Mouse (Mus musculus): ENCODE data around the gene Inpp5e. TPM values are rescaled to one million over a fixed set of nuclear protein-coding genes. Genes with fewer than 3 reads are reported as not detected.
"Not testable (repeated sequence)": the region's sequence is repeated elsewhere in the genome, so short reads cannot be mapped to it uniquely, and the experiment has no call there.

The Inpp5e gene
- polyA plus RNA-seq, 1 experiment: 47.4 TPM

DNA sequence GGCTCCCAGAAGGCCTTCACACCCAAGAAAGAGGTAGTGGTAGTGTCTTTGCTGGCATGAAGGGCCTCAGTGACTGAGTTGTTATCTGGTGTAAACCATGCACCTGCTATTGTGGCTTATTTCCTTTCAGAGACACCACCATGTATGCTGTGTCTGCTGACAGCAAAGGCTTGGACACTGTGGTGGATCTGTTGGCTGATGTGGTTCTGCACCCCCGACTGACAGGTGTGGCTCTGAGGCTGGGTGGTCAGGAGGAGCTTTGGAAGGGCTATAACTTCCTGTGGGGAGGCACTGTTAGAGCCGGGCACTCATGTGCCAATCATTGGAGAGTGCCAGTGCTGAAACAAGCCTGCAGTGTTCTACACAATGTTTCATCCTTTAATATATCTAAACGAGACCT lies 18.0 kb downstream of the Inpp5e start:
- H3K4me3 ChIP-seq (ENCODE audit: control insufficient read depth, insufficient read depth, low read length): no peak overlapping the region
- 49% methylated on average over 3 of the region's 3 CpGs for WGBS
- H3K36me3 ChIP-seq (ENCODE audit: control insufficient read depth, insufficient read depth, low read length): peaks cover 57% of the 10 kb centered on the region

DNA sequence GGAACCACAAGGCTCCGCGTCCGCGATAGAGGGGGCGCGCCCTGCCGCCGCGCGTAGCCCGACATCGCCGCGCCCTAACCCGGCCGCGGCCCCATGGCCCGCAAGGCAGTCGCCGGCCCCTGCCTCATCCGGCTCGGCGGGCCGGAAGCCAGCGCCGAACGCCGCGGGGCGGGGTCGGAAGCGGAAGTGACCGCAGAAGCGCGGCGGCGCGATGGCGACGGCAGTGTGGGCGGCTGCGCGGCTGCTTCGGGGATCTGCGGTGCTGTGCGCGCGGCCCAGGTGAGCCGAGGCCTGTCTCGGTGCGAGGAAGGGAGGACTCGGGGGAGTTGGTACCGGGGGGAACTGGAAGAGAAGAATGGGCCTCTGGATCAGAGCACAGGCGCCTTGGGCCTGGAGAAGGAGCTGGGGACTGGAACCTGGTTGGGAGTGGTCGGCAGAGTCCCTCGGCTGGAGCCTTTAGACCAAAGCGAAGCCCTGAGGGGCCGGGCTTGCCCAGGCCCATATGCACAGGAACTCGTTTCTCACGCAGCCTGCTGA lies 19.8 kb downstream of the Inpp5e start, which contains the start of the genes Entr1 and Pmpca:
Gene Entr1 (minus strand): TSS at position 163 of the 537 bp plus-strand sequence.
Gene Pmpca (plus strand): TSS at position 186 of the 537 bp plus-strand sequence.
- Histone ChIP-seq H3K27me3 (ENCODE audit: control insufficient read depth, insufficient read depth, low read length) (no peaks in the 10 kb centered on the region), H3K36me3 (ENCODE audit: control insufficient read depth, insufficient read depth, low read length) (peaks cover 56% of the 10 kb centered on the region), H3K27ac (ENCODE audit: control insufficient read depth, insufficient read depth, low read length) (no peak within 1 kb of the TSS), H3K4me1 (replicated peaks; ENCODE audit: control insufficient read depth, insufficient read depth, low read length) (peaks cover 16% of the 10 kb centered on the region), H3K4me3 (ENCODE audit: control insufficient read depth, insufficient read depth, low read length) (peak within 1 kb of the TSS; percentile 86)
- TF ChIP-seq CTCF (IDR thresholded peaks at IDR 0.05; ENCODE audit: borderline replicate concordance, control insufficient read depth, extremely low read depth, insufficient read depth, low read length, poor library complexity): no peak
- peak; percentile 96 for TF ChIP-seq POLR2A (IDR thresholded peaks at IDR 0.05; ENCODE audit: control insufficient read depth, extremely low read depth, insufficient read depth, low read length, poor library complexity)
- DNase-seq: peak; percentile 85
- under 1% methylated on average over 60 of the region's 60 CpGs for WGBS

More for the DNA sequence above, 18.0 kb downstream of the Inpp5e start:
- Histone ChIP-seq H3K4me1 (replicated peaks; ENCODE audit: control insufficient read depth, insufficient read depth, low read length) (peaks cover 16% of the 10 kb centered on the region), H3K27me3 (ENCODE audit: control insufficient read depth, insufficient read depth, low read length) (no peaks in the 10 kb centered on the region), H3K27ac (ENCODE audit: control insufficient read depth, insufficient read depth, low read length) (no peak overlapping the region)
- no peak for DNase-seq
- TF ChIP-seq POLR2A (IDR thresholded peaks at IDR 0.05; ENCODE audit: control insufficient read depth, extremely low read depth, insufficient read depth, low read length, poor library complexity) (no peak), CTCF (IDR thresholded peaks at IDR 0.05; ENCODE audit: borderline replicate concordance, control insufficient read depth, extremely low read depth, insufficient read depth, low read length, poor library complexity) (no peak)

DNA sequence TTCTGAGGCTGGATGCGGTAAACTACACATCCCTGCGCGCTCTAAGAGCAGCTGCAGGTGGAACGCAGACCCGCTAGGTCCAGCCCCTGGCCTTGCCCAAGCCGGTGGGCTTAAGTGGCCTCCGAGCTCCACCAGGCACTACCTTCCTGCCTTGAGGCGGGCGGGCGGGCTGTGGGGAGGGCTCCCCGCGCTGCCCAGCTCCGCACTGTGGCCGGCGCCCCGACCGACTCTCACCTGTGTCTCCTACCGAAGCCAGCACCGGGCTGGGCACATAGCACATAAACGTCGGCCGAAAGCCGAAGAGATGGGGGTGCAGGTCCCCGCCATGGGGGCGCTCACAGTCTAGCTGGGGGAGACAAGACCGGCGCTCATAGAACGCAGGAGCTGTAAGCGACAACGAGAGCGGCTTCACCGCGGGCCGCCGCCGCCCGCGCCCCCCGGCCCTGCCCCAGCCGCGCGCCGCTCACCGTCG lies 20.3 kb downstream of the Inpp5e start:
- TF ChIP-seq POLR2A (IDR thresholded peaks at IDR 0.05; ENCODE audit: control insufficient read depth, extremely low read depth, insufficient read depth, low read length, poor library complexity) (no peak), CTCF (IDR thresholded peaks at IDR 0.05; ENCODE audit: borderline replicate concordance, control insufficient read depth, extremely low read depth, insufficient read depth, low read length, poor library complexity) (no peak)
- DNase-seq: no peak
- Histone ChIP-seq H3K27ac (ENCODE audit: control insufficient read depth, insufficient read depth, low read length) (no peak overlapping the region), H3K4me3 (ENCODE audit: control insufficient read depth, insufficient read depth, low read length) (peak overlapping the region; percentile 86), H3K36me3 (ENCODE audit: control insufficient read depth, insufficient read depth, low read length) (peaks cover 56% of the 10 kb centered on the region), H3K4me1 (replicated peaks; ENCODE audit: control insufficient read depth, insufficient read depth, low read length) (peaks cover 16% of the 10 kb centered on the region), H3K27me3 (ENCODE audit: control insufficient read depth, insufficient read depth, low read length) (no peaks in the 10 kb centered on the region)
- WGBS: under 1% methylated on average over 45 of the region's 45 CpGs

DNA sequence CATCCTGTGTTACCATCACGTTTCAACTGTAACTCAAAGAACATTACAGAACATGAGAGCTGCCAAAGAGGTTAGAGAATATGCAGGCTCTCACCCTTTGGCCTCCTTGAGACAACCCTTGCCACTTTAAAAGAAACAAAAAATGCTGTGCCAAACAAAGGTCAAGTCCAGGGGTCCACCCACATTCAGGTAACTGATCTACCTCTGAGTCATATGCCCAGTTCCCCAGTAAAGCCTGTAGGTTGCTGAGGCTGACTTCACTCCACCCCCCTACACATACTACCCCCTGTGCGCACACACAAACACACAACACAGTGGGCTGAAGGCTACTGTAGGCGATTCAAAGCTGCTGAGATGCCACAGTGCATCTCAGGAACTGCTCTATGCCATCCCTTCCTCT lies 21.3 kb downstream of the Inpp5e start:
- DNase-seq: no peak
- H3K27ac ChIP-seq (ENCODE audit: control insufficient read depth, insufficient read depth, low read length): no peak overlapping the region
- H3K4me1 ChIP-seq (replicated peaks; ENCODE audit: control insufficient read depth, insufficient read depth, low read length): peaks cover 16% of the 10 kb centered on the region
- H3K36me3 ChIP-seq (ENCODE audit: control insufficient read depth, insufficient read depth, low read length): peaks cover 50% of the 10 kb centered on the region
- TF ChIP-seq POLR2A (IDR thresholded peaks at IDR 0.05; ENCODE audit: control insufficient read depth, extremely low read depth, insufficient read depth, low read length, poor library complexity) (no peak), CTCF (IDR thresholded peaks at IDR 0.05; ENCODE audit: borderline replicate concordance, control insufficient read depth, extremely low read depth, insufficient read depth, low read length, poor library complexity) (no peak)
- no peak overlapping the region for H3K4me3 ChIP-seq (ENCODE audit: control insufficient read depth, insufficient read depth, low read length)
- WGBS: 60% methylated on average over 3 of the region's 3 CpGs
- no peaks in the 10 kb centered on the region for H3K27me3 ChIP-seq (ENCODE audit: control insufficient read depth, insufficient read depth, low read length)

DNA sequence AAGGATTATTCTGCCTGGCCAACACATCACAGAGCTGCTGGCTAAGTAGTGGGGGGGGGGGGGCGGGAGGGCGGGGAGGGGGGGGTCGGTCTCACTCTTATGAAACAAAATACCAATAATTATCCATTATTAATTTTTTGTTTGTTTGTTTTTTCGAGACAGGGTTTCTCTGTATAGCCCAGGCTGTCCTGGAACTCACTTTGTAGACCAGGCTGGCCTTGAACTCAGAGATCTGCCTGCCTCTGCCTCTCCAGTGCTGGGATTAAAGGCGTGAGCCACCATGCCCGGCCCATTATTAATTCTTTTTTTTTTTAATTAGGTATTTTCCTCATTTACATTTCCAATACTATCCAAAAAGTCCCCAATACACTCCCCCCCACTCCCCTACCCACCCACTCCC lies 28.1 kb downstream of the Inpp5e start:
- not testable (repeated sequence) for H3K4me1 ChIP-seq (replicated peaks; ENCODE audit: control insufficient read depth, insufficient read depth, low read length); H3K27me3 ChIP-seq (ENCODE audit: control insufficient read depth, insufficient read depth, low read length); H3K27ac ChIP-seq (ENCODE audit: control insufficient read depth, insufficient read depth, low read length); DNase-seq
- WGBS: 34% methylated on average over 6 of the region's 6 CpGs
- Histone ChIP-seq H3K36me3 (ENCODE audit: control insufficient read depth, insufficient read depth, low read length) (peaks cover 32% of the 10 kb centered on the region), H3K4me3 (ENCODE audit: control insufficient read depth, insufficient read depth, low read length) (peak overlapping the region; percentile 60)

DNA sequence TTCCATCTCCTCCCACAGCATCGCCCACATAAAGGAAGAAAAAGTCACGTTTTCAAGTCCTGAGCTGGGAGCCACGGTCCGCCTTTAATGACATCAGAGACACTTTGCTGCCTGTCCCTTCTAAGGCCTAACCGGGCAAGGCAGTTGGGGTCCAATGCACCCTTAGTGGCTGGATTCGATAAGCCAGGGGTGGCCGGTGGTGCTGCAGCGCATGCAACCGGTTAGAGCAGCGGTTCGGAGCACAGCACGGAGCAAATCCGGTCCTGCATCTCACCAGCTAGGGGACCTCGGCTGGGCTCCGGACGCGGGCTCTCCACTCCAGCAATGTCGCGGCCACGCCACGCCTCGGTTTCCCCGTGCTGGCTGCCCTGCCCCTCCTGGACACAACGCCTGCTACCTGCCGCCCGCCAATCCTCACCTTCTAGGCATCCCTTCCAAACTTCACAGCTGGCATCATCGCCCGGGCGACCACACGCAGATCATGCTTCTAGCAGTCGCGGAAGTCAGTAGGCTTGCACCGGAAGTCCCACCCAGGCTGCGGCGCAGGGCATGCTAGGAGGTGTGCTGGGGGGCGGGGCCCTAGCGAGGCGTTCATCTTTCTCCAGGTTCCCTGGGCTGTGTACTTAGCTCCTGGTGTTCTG lies 28.8 kb downstream of the Inpp5e start, which contains the start of gene Snapc4:
Gene Snapc4 (minus strand): TSS at position 523 of the 641 bp plus-strand sequence.
- peaks cover 26% of the 10 kb centered on the region for H3K36me3 ChIP-seq (ENCODE audit: control insufficient read depth, insufficient read depth, low read length)
- H3K27ac ChIP-seq (ENCODE audit: control insufficient read depth, insufficient read depth, low read length): no peak within 1 kb of the TSS
- peaks cover 4% of the 10 kb centered on the region for H3K4me1 ChIP-seq (replicated peaks; ENCODE audit: control insufficient read depth, insufficient read depth, low read length)
- peak within 1 kb of the TSS; percentile 60 for H3K4me3 ChIP-seq (ENCODE audit: control insufficient read depth, insufficient read depth, low read length)
- peak; percentile 87 for DNase-seq
- H3K27me3 ChIP-seq (ENCODE audit: control insufficient read depth, insufficient read depth, low read length): no peaks in the 10 kb centered on the region
- WGBS: under 1% methylated on average over 38 of the region's 38 CpGs
- TF ChIP-seq CTCF (IDR thresholded peaks at IDR 0.05; ENCODE audit: borderline replicate concordance, control insufficient read depth, extremely low read depth, insufficient read depth, low read length, poor library complexity) (no peak; the same call in 1 of the 2 replicates), POLR2A (IDR thresholded peaks at IDR 0.05; ENCODE audit: control insufficient read depth, extremely low read depth, insufficient read depth, low read length, poor library complexity) (no peak)

Measured in thymus, adult 2 months (tissue).